Mouse (Mus musculus) C2C12 (cell line): Measurements from ENCODE around the gene Agbl3.

Experiments
- CTCF ChIP-seq: IDR thresholded peaks from one replicate; pipeline ENCODE4 v1.5.1; 2011; ENCODE audit not compliant: control insufficient read depth, insufficient read depth, insufficient read length
- FOSL1 ChIP-seq: IDR thresholded peaks from one replicate; pipeline ENCODE4 v1.8.0; 2011; ENCODE audit warnings: mild to moderate bottlenecking, low read length; ENCODE audit not compliant: poor library complexity, insufficient read depth, severe bottlenecking
- MAX ChIP-seq: IDR thresholded peaks from one replicate; pipeline ENCODE4 v1.6.1; 2011; ENCODE audit warnings: mild to moderate bottlenecking, control low read depth
- USF1 ChIP-seq: IDR thresholded peaks from one replicate; pipeline ENCODE4 v1.6.1; 2011; ENCODE audit warnings: low read depth, mild to moderate bottlenecking, control low read depth, moderate library complexity

DNA sequence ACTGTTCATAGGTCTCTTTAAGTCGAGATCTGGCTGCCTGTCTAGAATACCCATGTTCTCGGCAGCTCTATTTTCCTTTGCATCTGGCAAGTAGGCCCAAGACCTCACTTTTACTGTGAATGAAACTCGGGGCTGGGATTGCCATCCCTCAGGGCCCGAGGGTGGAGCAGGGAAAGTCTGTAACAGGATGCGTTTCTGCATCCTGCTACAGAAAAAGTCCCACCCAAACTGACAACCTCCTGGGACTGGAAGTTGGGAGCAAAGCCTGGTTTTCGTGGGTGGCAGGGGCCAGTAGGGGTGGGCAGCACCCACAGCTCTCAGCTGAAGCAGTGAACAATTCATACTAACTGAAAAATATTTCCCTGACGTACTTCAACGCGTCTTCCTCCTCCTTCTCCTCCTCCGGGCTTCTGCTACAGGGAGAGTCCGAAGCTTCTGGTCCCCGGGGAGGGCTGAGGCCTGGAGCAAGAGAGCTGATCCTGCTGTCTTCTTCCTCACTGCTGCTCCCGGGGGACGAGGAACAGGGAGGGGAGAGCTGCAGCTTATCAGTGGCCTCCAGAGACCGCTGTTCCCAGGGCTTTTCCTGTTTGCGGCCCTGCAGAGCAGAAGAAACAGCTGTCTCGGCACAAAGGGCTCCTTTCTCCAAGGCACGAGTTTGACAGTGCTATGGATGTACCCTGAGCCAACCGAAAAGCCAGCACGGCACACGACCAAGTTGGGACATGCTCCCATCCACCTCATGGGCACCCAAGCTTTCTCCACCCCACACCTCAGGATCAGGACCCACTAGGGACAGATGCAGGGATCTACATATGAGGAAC lies 94.1 kb downstream of the Agbl3 start:
- TF ChIP-seq USF1 (no peak), CTCF (no peak), MAX (no peak), FOSL1 (no peak)
